Mouse (Mus musculus) right cerebral cortex, postnatal 36 days (tissue): ENCODE measurements around the gene Pakap.

Experiments used
- DNase-seq, 2 experiments: peaks; one replicate each; pipeline ENCODE4 v3.0.0; 2022; ENCODE audit warnings: low spot score in 2 of 2, mixed read lengths in 1 of 2

Gene Pakap

DNA sequence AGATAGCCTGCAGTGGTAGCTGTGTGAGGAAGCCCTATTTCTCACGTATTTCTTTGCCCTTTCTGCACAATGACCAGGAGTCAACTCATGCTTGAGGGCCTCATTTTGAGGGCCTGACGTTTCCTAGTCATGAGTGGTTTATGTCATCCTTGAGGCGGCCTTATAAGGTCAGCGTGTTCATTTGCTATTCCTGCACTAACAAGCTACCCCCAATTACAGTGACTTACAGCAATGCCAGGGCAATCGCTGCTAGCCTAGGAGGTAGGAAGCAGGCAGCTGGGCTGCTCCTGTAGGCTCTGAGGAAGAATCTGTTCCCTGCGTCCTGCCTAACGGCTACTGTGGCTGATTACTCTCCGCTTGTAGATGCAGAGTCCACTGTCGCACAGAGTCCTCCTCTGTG is 269.1 kb downstream of the Pakap start:
- no peak for DNase-seq

GRCm38 (mm10) chr4:57839343-57839742 is 271.4 kb downstream of the Pakap start:
- DNase-seq = no peak

GRCm38 (mm10) chr4:57841911-57842310 is 273.9 kb downstream of the Pakap start:
- DNase-seq = no peak

GRCm38 (mm10) chr4:57842472-57843305 is 274.7 kb downstream of the Pakap start:
- no peak for DNase-seq

GRCm38 (mm10) chr4:57845031-57845431 is 277.1 kb downstream of the Pakap start:
- DNase-seq = peak in 1 of 2 experiments; percentile 23

GRCm38 (mm10) chr4:57845541-57846210 is 277.7 kb downstream of the Pakap start:
- no peak for DNase-seq

DNA sequence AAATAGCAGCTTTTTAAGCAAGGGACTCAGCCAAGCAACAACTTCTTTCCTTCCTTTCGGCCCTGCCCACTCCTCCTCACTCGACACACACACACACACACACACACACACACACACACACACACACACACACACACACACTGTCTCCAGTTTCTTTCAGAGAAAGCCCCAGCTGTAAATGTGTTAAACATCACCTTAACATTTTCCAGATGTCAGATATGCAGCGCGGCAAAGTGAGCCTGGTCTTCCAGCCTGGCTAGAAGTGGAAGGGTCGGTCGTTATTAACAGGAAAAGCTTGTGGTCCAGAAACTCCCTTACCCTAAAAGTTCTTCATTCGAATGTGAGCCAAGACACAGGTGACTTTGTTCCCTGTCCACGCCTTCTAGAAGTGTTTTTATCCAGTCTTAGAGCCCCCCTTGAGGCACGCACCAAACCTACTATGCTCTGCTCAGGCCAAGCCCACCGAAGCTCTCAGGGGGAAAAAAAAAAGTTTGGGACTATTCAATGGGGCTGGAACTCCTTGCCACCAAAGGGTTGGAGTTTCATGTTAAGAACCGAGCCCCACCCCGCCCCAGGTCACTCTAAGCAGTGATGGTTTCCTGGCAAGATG is 278.5 kb downstream of the Pakap start:
- no peak for DNase-seq

DNA sequence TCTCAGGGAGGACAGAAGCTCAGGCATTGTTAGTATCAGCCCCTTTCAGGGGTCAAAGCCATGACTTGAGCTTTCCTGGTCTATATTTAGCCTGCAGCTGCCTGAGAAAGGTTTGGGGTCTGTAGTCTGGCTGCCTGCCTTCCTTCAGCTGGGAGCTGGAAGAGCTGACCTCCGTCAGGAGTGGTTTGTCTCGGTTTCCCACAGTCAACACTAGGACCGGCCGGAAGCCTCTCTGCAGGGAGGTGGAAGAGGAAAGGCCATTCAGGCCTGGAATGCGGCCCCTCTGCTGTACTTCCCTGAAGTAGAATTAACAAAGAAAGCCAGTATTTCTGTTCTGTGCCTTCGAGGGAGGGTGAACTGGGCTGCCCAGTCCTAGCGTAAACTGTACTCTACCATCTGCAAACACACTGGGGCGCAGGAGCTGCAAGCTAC is 279.0 kb downstream of the Pakap start:
- DNase-seq = no peak

DNA sequence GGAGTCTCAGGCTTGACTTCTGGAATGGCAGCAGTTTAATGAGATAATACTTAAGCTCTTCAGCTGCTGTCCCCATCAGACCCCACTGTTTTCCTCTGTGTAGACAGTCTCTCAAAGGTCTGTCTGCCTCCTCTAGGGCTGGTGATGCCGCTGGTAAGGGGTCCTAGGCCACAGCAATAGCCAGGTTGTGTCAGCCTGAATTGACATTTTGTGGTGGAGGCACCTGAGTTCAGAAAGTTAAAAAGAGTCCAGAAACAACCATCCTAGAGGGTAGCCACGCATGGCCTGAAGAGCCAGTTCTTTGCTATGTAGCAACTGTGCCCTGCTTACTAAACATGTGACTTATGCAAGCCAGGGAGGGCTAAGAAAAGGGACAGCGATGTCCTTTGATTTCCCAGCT is 279.7 kb downstream of the Pakap start:
- DNase-seq = no peak

- DNase-seq = no peak
Observed at GRCm38 (mm10) chr4:57849465-57849864, 281.5 kb downstream of the Pakap start.

GRCm38 (mm10) chr4:57851731-57852130 is 283.8 kb downstream of the Pakap start:
- DNase-seq = no peak

DNA sequence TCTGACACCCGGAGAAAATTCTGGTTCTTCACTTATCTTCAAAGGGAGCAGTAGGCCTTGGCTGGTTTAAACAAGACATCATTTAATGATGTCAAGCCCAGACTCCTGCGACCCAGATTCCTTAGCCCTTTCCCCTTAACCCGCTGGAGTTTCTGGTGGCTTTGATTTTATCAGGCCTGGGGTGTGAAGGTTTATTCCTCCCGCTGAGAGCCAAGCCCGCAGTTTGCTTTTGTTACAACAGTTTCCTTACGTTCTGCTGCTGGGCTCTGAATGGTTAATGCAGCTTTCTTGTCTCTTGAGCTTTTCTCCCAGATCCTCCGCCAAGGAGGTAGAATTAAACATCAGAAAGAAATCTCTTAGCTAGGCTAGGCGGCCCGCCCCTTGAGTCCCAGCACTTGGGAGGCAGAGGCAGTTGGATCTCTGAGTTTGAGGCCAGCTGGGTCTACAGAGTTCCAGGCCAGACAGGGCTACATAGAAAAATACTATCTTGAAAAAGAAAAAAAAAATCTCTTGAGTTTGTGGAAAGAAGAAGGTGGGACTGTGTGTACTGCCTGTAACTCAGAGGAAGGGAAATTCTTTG is 284.6 kb downstream of the Pakap start:
- no peak for DNase-seq

- no peak for DNase-seq
Observed at GRCm38 (mm10) chr4:57854181-57854580, 286.2 kb downstream of the Pakap start.

GRCm38 (mm10) chr4:57855281-57855941 is 287.4 kb downstream of the Pakap start:
- DNase-seq = no peak

DNA sequence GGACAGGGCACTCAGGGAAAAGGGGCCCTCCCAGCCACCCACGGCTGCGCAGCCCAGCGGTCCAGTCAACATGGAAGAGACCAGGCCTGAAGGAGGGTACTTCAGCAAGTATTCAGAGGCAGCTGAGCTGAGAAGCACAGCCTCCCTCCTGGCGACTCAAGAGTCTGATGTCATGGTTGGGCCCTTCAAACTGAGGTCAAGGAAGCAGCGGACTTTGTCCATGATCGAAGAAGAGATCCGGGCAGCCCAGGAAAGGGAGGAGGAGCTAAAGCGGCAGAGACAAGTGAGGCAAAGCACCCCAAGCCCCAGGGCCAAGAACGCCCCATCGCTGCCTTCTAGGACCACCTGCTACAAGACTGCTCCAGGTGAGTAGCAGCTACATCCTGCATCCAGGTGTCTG is 288.7 kb downstream of the Pakap start:
- no peak for DNase-seq

GRCm38 (mm10) chr4:57860204-57860611 is 292.2 kb downstream of the Pakap start:
- no peak for DNase-seq

GRCm38 (mm10) chr4:57861166-57861565 is 293.2 kb downstream of the Pakap start:
- no peak for DNase-seq

DNA sequence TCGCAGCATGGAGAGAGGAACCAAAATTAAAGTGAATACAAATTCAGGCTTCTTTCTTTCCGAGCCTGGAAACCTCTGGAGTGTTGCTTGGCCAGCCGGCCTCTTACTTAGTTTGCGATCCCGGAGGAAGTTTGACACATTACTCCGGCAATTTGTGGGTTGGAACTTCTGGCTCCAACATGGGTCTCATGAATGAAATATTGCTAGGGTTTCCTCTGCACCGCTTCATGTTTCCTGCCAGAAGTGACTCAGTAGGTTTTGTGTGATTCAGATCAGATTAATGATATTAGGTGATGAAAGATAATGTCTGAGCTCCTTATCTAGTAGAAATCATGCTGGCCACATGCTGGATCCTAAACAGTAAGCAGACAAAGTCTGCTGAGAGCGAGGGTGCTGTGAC is 293.9 kb downstream of the Pakap start:
- no peak for DNase-seq

GRCm38 (mm10) chr4:57862269-57862986 is 294.4 kb downstream of the Pakap start:
- no peak for DNase-seq

DNA sequence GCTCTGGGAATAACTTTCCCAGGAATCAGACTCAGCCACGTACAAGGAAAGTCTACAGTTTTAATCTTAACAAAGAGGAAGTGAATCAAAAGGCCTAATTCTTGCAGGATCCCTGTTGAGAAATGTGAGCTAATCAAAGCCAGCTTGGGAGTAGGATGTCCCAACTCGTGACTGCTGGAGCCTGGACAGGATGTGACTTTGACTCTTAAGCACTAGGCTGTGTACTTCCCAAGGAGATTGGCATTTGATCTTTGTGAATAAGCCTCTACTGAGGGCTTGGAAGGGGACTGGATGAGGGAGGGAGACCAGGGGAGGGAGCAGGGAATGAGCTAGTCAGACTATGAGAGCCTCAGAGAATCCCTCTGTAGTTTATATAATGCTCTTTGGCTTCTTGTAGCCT is 298.1 kb downstream of the Pakap start:
- DNase-seq = no peak

DNA sequence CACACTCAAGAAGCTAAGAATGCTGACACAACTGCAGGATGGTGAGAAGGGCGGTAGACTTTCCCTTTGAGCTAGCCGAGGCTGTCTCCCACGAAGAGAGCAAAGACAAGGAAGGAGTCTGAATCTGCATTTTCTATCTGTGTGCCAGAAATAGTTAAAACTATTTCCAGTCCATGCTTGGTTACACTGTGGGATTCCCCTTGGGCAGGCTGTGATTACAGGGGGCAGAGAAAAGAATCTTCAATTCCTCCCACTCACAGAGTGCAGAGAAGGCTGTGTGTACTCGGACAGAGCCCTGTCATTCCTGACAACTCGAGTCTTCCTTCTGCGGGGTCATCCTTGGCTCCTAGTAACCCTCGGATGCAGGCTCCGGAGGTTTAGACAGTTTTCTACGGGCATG is 299.0 kb downstream of the Pakap start:
- no peak for DNase-seq
